Mouse (Mus musculus): ENCODE measurements at regions not wholly inside any gene's neighbourhood (a gene's known extent, or its start where the extent isn't known, plus 50 kb on each side); places are given as distances from the start of the nearest gene placed in this dataset.

GRCm38 (mm10) chr3:41268516-41268915 lies 185.7 kb upstream of the Pgrmc2 start:
- 79% methylated on average over 4 of the region's 4 CpGs for WGBS
- Histone ChIP-seq H3K4me3 (ENCODE audit: low read depth, low read length) (no peak overlapping the region), H3K27me3 (ENCODE audit: control insufficient read depth, insufficient read depth, low read length) (no peaks in the 10 kb centered on the region), H3K36me3 (ENCODE audit: control insufficient read depth, insufficient read depth, low read length) (no peaks in the 10 kb centered on the region), H3K27ac (ENCODE audit: insufficient read depth, low read depth, low read length) (no peak overlapping the region), H3K4me1 (ENCODE audit: control insufficient read depth, insufficient read depth, insufficient read length, low read length) (no peaks in the 10 kb centered on the region)
- no peak for TF ChIP-seq CTCF (IDR thresholded peaks at IDR 0.05; ENCODE audit: extremely low read depth, insufficient read length, insufficient replicate concordance, low read depth, low read length)
- TF ChIP-seq POLR2A (IDR thresholded peaks at IDR 0.05; ENCODE audit: low read depth, low read length): no peak

- TF ChIP-seq POLR2A (IDR thresholded peaks at IDR 0.05; ENCODE audit: low read depth, low read length) (no peak), CTCF (IDR thresholded peaks at IDR 0.05; ENCODE audit: extremely low read depth, insufficient read length, insufficient replicate concordance, low read depth, low read length) (no peak)
- 95% methylated on average over 6 of the region's 6 CpGs for WGBS
- Histone ChIP-seq H3K27ac (ENCODE audit: insufficient read depth, low read depth, low read length) (no peak overlapping the region), H3K4me1 (ENCODE audit: control insufficient read depth, insufficient read depth, insufficient read length, low read length) (no peaks in the 10 kb centered on the region), H3K4me3 (ENCODE audit: low read depth, low read length) (no peak overlapping the region), H3K27me3 (ENCODE audit: control insufficient read depth, insufficient read depth, low read length) (no peaks in the 10 kb centered on the region), H3K36me3 (ENCODE audit: control insufficient read depth, insufficient read depth, low read length) (no peaks in the 10 kb centered on the region)
Measured at GRCm38 (mm10) chr3:41266216-41266615, 183.4 kb upstream of the Pgrmc2 start.

- Histone ChIP-seq H3K4me1 (ENCODE audit: control insufficient read depth, insufficient read depth, insufficient read length, low read length) (no peaks in the 10 kb centered on the region), H3K27ac (ENCODE audit: insufficient read depth, low read depth, low read length) (no peak overlapping the region), H3K4me3 (ENCODE audit: low read depth, low read length) (no peak overlapping the region), H3K27me3 (ENCODE audit: control insufficient read depth, insufficient read depth, low read length) (no peaks in the 10 kb centered on the region), H3K36me3 (ENCODE audit: control insufficient read depth, insufficient read depth, low read length) (no peaks in the 10 kb centered on the region)
- 79% methylated on average over 3 of the region's 3 CpGs for WGBS
- TF ChIP-seq POLR2A (IDR thresholded peaks at IDR 0.05; ENCODE audit: low read depth, low read length) (no peak), CTCF (IDR thresholded peaks at IDR 0.05; ENCODE audit: extremely low read depth, insufficient read length, insufficient replicate concordance, low read depth, low read length) (no peak)
Measured at GRCm38 (mm10) chr3:41265399-41265798, 182.6 kb upstream of the Pgrmc2 start.

GRCm38 (mm10) chr3:41258291-41258690 lies 175.4 kb upstream of the Pgrmc2 start:
- TF ChIP-seq POLR2A (IDR thresholded peaks at IDR 0.05; ENCODE audit: low read depth, low read length): no peak
- no peak for TF ChIP-seq CTCF (IDR thresholded peaks at IDR 0.05; ENCODE audit: extremely low read depth, insufficient read length, insufficient replicate concordance, low read depth, low read length)
- Histone ChIP-seq H3K4me3 (ENCODE audit: low read depth, low read length) (no peak overlapping the region), H3K27me3 (ENCODE audit: control insufficient read depth, insufficient read depth, low read length) (no peaks in the 10 kb centered on the region), H3K4me1 (ENCODE audit: control insufficient read depth, insufficient read depth, insufficient read length, low read length) (no peaks in the 10 kb centered on the region), H3K27ac (ENCODE audit: insufficient read depth, low read depth, low read length) (no peak overlapping the region), H3K36me3 (ENCODE audit: control insufficient read depth, insufficient read depth, low read length) (no peaks in the 10 kb centered on the region)
- 78% methylated on average over 6 of the region's 6 CpGs for WGBS

GRCm38 (mm10) chr3:41244960-41245359 lies 162.1 kb upstream of the Pgrmc2 start:
- 65% methylated on average over 2 of the region's 2 CpGs for WGBS
- TF ChIP-seq POLR2A (IDR thresholded peaks at IDR 0.05; ENCODE audit: low read depth, low read length) (no peak), CTCF (IDR thresholded peaks at IDR 0.05; ENCODE audit: extremely low read depth, insufficient read length, insufficient replicate concordance, low read depth, low read length) (no peak)

GRCm38 (mm10) chr3:41241856-41242552 lies 159.2 kb upstream of the Pgrmc2 start:
- Histone ChIP-seq H3K4me1 (ENCODE audit: control insufficient read depth, insufficient read depth, insufficient read length, low read length) (no peaks in the 10 kb centered on the region), H3K27me3 (ENCODE audit: control insufficient read depth, insufficient read depth, low read length) (no peaks in the 10 kb centered on the region), H3K4me3 (ENCODE audit: low read depth, low read length) (no peak overlapping the region), H3K27ac (ENCODE audit: insufficient read depth, low read depth, low read length) (no peak overlapping the region), H3K36me3 (ENCODE audit: control insufficient read depth, insufficient read depth, low read length) (no peaks in the 10 kb centered on the region)
- WGBS: 70% methylated on average over 8 of the region's 8 CpGs
- TF ChIP-seq CTCF (IDR thresholded peaks at IDR 0.05; ENCODE audit: extremely low read depth, insufficient read length, insufficient replicate concordance, low read depth, low read length): no peak
- no peak for TF ChIP-seq POLR2A (IDR thresholded peaks at IDR 0.05; ENCODE audit: low read depth, low read length)

More at GRCm38 (mm10) chr3:41244960-41245359, 162.1 kb upstream of the Pgrmc2 start:
- H3K27ac ChIP-seq (ENCODE audit: insufficient read depth, low read depth, low read length): no peak overlapping the region
- H3K4me1 ChIP-seq (ENCODE audit: control insufficient read depth, insufficient read depth, insufficient read length, low read length): no peaks in the 10 kb centered on the region
- no peaks in the 10 kb centered on the region for H3K27me3 ChIP-seq (ENCODE audit: control insufficient read depth, insufficient read depth, low read length)
- no peak overlapping the region for H3K4me3 ChIP-seq (ENCODE audit: low read depth, low read length)
- H3K36me3 ChIP-seq (ENCODE audit: control insufficient read depth, insufficient read depth, low read length): no peaks in the 10 kb centered on the region

DNA sequence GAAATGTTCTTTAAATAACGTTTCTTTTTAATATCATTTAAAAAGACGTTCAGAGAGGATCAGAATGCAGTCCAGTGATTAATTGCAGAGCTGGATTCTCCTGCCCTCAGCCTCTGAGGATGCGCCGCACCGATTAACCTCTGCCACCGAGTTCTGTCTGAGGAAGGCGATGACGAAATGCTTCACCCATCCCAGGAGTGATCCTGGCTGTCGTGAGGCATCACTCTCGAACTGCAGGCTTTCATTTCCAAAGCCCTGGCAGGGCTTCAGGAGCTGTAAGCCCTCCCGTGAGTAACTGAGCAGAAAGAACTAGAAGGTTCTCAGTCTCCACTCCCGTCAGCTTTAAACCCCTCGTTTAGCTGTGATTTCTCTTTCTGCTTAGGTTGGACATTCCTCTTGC lies 157.0 kb upstream of the Pgrmc2 start:
- no peaks in the 10 kb centered on the region for H3K4me1 ChIP-seq (ENCODE audit: control insufficient read depth, insufficient read depth, insufficient read length, low read length)
- H3K27me3 ChIP-seq (ENCODE audit: control insufficient read depth, insufficient read depth, low read length): no peaks in the 10 kb centered on the region
- TF ChIP-seq CTCF (IDR thresholded peaks at IDR 0.05; ENCODE audit: extremely low read depth, insufficient read length, insufficient replicate concordance, low read depth, low read length) (no peak), POLR2A (IDR thresholded peaks at IDR 0.05; ENCODE audit: low read depth, low read length) (no peak)
- no peak overlapping the region for H3K4me3 ChIP-seq (ENCODE audit: low read depth, low read length)
- H3K27ac ChIP-seq (ENCODE audit: insufficient read depth, low read depth, low read length): no peak overlapping the region
- no peaks in the 10 kb centered on the region for H3K36me3 ChIP-seq (ENCODE audit: control insufficient read depth, insufficient read depth, low read length)
- 77% methylated on average over 13 of the region's 13 CpGs for WGBS
